Mouse (Mus musculus): ENCODE results near the gene Taf1. TPM values are rescaled to one million over a fixed set of nuclear protein-coding genes. Genes with fewer than 3 reads are reported as not detected.

The Taf1 gene
- total and polyA plus RNA-seq, 2 experiments from 2014 or later = 12.5 to 20.0 TPM

GRCm38 (mm10) chrX:101638856-101639255 lies 106.3 kb downstream of the Taf1 start:
- peak overlapping the region; percentile 56 for H3K4me3 ChIP-seq (ENCODE audit: low read length)
- ATAC-seq = no peak
- no peak for TF ChIP-seq CTCF (IDR thresholded peaks at IDR 0.05; ENCODE audit: low read depth)
- no peaks in the 10 kb centered on the region for H3K36me3 ChIP-seq (ENCODE audit: insufficient read depth, low read length)
- H3K4me1 ChIP-seq (ENCODE audit: insufficient read depth, low read length) = no peaks in the 10 kb centered on the region
- 39% methylated on average over 3 of the region's 3 CpGs for WGBS
- H3K9ac ChIP-seq (replicated peaks; ENCODE audit: low read length) = no peak overlapping the region
- DNase-seq (ENCODE audit: low spot score) = no peak
- H3K27ac ChIP-seq = 0 out of 2 replicates have a peak overlapping the region, but pooled peaks have one; percentile 81
- H3K27me3 ChIP-seq (ENCODE audit: insufficient read depth, low read length) = no peaks in the 10 kb centered on the region
- H3K4me2 ChIP-seq (ENCODE audit: low read depth, low read length) = peak overlapping the region; percentile 60
- no peaks in the 10 kb centered on the region for H3K9me3 ChIP-seq (ENCODE audit: low read length)

- Histone ChIP-seq H3K27ac (peak overlapping the region; percentile 81; the same call in 1 of the 2 replicates), H3K4me3 (ENCODE audit: low read length) (peak overlapping the region; percentile 56), H3K9me3 (ENCODE audit: low read length) (no peaks in the 10 kb centered on the region), H3K36me3 (ENCODE audit: insufficient read depth, low read length) (no peaks in the 10 kb centered on the region), H3K27me3 (ENCODE audit: insufficient read depth, low read length) (no peaks in the 10 kb centered on the region), H3K4me1 (ENCODE audit: insufficient read depth, low read length) (no peaks in the 10 kb centered on the region), H3K4me2 (ENCODE audit: low read depth, low read length) (peak overlapping the region; percentile 60), H3K9ac (replicated peaks; ENCODE audit: low read length) (no peak overlapping the region)
- no peak for ATAC-seq
- no peak for TF ChIP-seq CTCF (IDR thresholded peaks at IDR 0.05; ENCODE audit: low read depth)
- 27% methylated on average over 13 of the region's 13 CpGs for WGBS
- no peak for DNase-seq (ENCODE audit: low spot score)
These were observed 106.8 kb downstream of the Taf1 start for GRCm38 (mm10) chrX:101639306-101639705.

DNA sequence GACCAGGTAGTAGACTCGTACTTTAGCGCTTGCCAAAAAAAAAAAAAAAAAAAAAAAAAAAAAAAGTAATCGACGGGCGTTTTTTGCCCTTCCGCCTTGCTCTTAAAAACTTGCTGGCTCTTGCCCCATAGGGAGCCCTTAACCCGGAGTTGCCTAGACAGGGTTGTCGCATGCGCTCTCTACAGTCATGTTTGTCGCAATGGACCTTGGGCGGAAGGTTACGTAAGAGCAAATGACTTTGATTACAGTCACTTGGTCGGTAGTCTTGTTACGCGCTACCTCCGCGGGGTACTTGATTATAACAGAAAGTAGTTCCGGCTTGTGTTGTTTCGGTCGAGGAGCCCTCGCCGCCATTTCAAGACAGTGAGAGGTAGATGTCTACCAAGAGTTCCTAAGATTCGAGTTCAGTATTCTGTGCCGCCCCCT lies 107.2 kb downstream of the Taf1 start, which contains the start of gene Ogt:
Ogt (plus strand) TSS at position 320 of the 426 bp plus-strand sequence.
- Histone ChIP-seq H3K27me3 (ENCODE audit: insufficient read depth, low read length) (no peaks in the 10 kb centered on the region), H3K9me3 (ENCODE audit: low read length) (no peaks in the 10 kb centered on the region), H3K4me3 (ENCODE audit: low read length) (peak within 1 kb of the TSS; percentile 56), H3K27ac (peak within 1 kb of the TSS; percentile 81), H3K4me2 (ENCODE audit: low read depth, low read length) (peak within 1 kb of the TSS; percentile 60), H3K36me3 (ENCODE audit: insufficient read depth, low read length) (no peaks in the 10 kb centered on the region), H3K9ac (replicated peaks; ENCODE audit: low read length) (peak within 1 kb of the TSS; percentile 82), H3K4me1 (ENCODE audit: insufficient read depth, low read length) (no peaks in the 10 kb centered on the region)
- 24% methylated on average over 24 of the region's 24 CpGs for WGBS
- DNase-seq (ENCODE audit: low spot score) (peak; percentile 96), ATAC-seq (peak; percentile 93)
- no peak for TF ChIP-seq CTCF (IDR thresholded peaks at IDR 0.05; ENCODE audit: low read depth)

- H3K9ac ChIP-seq (replicated peaks; ENCODE audit: low read length) = peak overlapping the region; percentile 82
- TF ChIP-seq CTCF (IDR thresholded peaks at IDR 0.05; ENCODE audit: low read depth) = no peak
- H3K36me3 ChIP-seq (ENCODE audit: insufficient read depth, low read length) = no peaks in the 10 kb centered on the region
- H3K4me1 ChIP-seq (ENCODE audit: insufficient read depth, low read length) = no peaks in the 10 kb centered on the region
- no peaks in the 10 kb centered on the region for H3K9me3 ChIP-seq (ENCODE audit: low read length)
- H3K4me2 ChIP-seq (ENCODE audit: low read depth, low read length) = peak overlapping the region; percentile 60
- peak overlapping the region; percentile 81 for H3K27ac ChIP-seq
- DNase-seq (ENCODE audit: low spot score) (peak; percentile 48), ATAC-seq (peak; percentile 65)
- no peaks in the 10 kb centered on the region for H3K27me3 ChIP-seq (ENCODE audit: insufficient read depth, low read length)
- WGBS = 27% methylated on average over 45 of the region's 45 CpGs
- H3K4me3 ChIP-seq (ENCODE audit: low read length) = peak overlapping the region; percentile 56
These were observed 107.9 kb downstream of the Taf1 start for GRCm38 (mm10) chrX:101640194-101641160.

- H3K4me3 ChIP-seq (ENCODE audit: low read length) = peak overlapping the region; percentile 56
- peak; percentile 14; the same call in 1 of the 2 replicates for ATAC-seq
- H3K9ac ChIP-seq (replicated peaks; ENCODE audit: low read length) = peak overlapping the region; percentile 82
- TF ChIP-seq CTCF (IDR thresholded peaks at IDR 0.05; ENCODE audit: low read depth) = no peak
- peak overlapping the region; percentile 60 for H3K4me2 ChIP-seq (ENCODE audit: low read depth, low read length)
- no peaks in the 10 kb centered on the region for H3K4me1 ChIP-seq (ENCODE audit: insufficient read depth, low read length)
- DNase-seq (ENCODE audit: low spot score) = no peak
- peak overlapping the region; percentile 81 for H3K27ac ChIP-seq
- WGBS = 22% methylated on average over 6 of the region's 6 CpGs
- H3K9me3 ChIP-seq (ENCODE audit: low read length) = no peaks in the 10 kb centered on the region
- no peaks in the 10 kb centered on the region for H3K36me3 ChIP-seq (ENCODE audit: insufficient read depth, low read length)
- H3K27me3 ChIP-seq (ENCODE audit: insufficient read depth, low read length) = no peaks in the 10 kb centered on the region
These were observed 108.6 kb downstream of the Taf1 start for GRCm38 (mm10) chrX:101641161-101641530.

- no peaks in the 10 kb centered on the region for H3K36me3 ChIP-seq (ENCODE audit: insufficient read depth, low read length)
These were observed 109.6 kb downstream of the Taf1 start for GRCm38 (mm10) chrX:101642091-101642490.

More at GRCm38 (mm10) chrX:101642091-101642490, 109.6 kb downstream of the Taf1 start:
- TF ChIP-seq CTCF (IDR thresholded peaks at IDR 0.05; ENCODE audit: low read depth) = no peak
- no peaks in the 10 kb centered on the region for H3K4me1 ChIP-seq (ENCODE audit: insufficient read depth, low read length)
- H3K4me3 ChIP-seq (ENCODE audit: low read length) = peak overlapping the region; percentile 56
- WGBS = 21% methylated on average over 5 of the region's 5 CpGs
- peak overlapping the region; percentile 82 for H3K9ac ChIP-seq (replicated peaks; ENCODE audit: low read length)
- H3K27ac ChIP-seq = no peak overlapping the region
- ATAC-seq (no peak), DNase-seq (ENCODE audit: low spot score) (no peak)
- no peaks in the 10 kb centered on the region for H3K9me3 ChIP-seq (ENCODE audit: low read length)
- peak overlapping the region; percentile 60 for H3K4me2 ChIP-seq (ENCODE audit: low read depth, low read length)
- no peaks in the 10 kb centered on the region for H3K27me3 ChIP-seq (ENCODE audit: insufficient read depth, low read length)

Data from hindbrain, postnatal 0 days (tissue).